In genomic region chr8:123786644-123787043, GRCm38 (mm10) we compare ENCODE assay signal across 17 mouse cellular contexts. TPM values are rescaled to one million over a fixed set of nuclear protein-coding genes. Genes with fewer than 3 reads are reported as not detected.
A peak's percentile ranks its signal among the peaks of the same experiment; 100 is the strongest.
DNase-seq lines count a peak whose midpoint lies in the region; ATAC-seq and TF ChIP-seq lines count a peak whose summit lies in the region.
"Had no signal": no experiment of that assay in that cellular context is flagged by ENCODE, and none has a peak within 500 bp of the region (broad histone marks: within the 10 kb centered on the region; RNA-seq: fewer than 3 reads in every experiment).

No protein-coding gene starts in this region.

- TF ChIP-seq RAD21 in MEL (IDR thresholded peaks at IDR 0.05; ENCODE audit: low read depth, low read length) = no peak

- H3K4me3 ChIP-seq in cerebellum, adult 2 months (replicated peaks; ENCODE audit: insufficient read depth, low read depth, low read length) = no peak overlapping the region
- H3K4me3 ChIP-seq in heart, adult 2 months = no peak overlapping the region
- peak overlapping the region; percentile 38 to 85; a peak in 3 of 4 replicates for H3K4me3 ChIP-seq in MEL (ENCODE audit: control insufficient read depth in 1 of 2, insufficient read depth in 1 of 2, low read depth in 2 of 2, low read length in 2 of 2)
- H3K4me3 ChIP-seq in midbrain, embryonic 13.5 days (replicated peaks) = no peak overlapping the region
- no peak overlapping the region for H3K4me3 ChIP-seq in kidney, adult 2 months (ENCODE audit: insufficient read depth, low read depth, low read length)
- H3K4me3 ChIP-seq: forebrain, embryonic 15.5 days; heart, embryonic 12.5 days had no signal

- H3K4me1 ChIP-seq in cerebellum, adult 2 months (ENCODE audit: control insufficient read depth, insufficient read depth, low read length) = peaks cover 42% of the 10 kb centered on the region
- H3K4me1 ChIP-seq in heart, adult 2 months (ENCODE audit: control insufficient read depth, insufficient read depth, low read length) = peaks cover 4% of the 10 kb centered on the region
- peaks cover 0 to 6% of the 10 kb centered on the region in 2 experiments; a peak in 1 of 4 replicates for H3K4me1 ChIP-seq in MEL (ENCODE audit: control insufficient read depth in 1 of 2, insufficient read depth in 2 of 2, low read length in 2 of 2)
- peaks cover 7% of the 10 kb centered on the region for H3K4me1 ChIP-seq in midbrain, embryonic 13.5 days (replicated peaks)
- no peaks in the 10 kb centered on the region for H3K4me1 ChIP-seq in kidney, adult 2 months (ENCODE audit: control insufficient read depth, insufficient read depth, low read length)

- no peak overlapping the region for H3K9ac ChIP-seq in heart, adult 2 months (ENCODE audit: low read depth, low read length)
- H3K9ac ChIP-seq in MEL (ENCODE audit: control insufficient read depth, low read depth, low read length, poor library complexity, severe bottlenecking) = peak overlapping the region; percentile 36
- no peak overlapping the region for H3K9ac ChIP-seq in midbrain, embryonic 13.5 days (replicated peaks)
- H3K9ac ChIP-seq: forebrain, embryonic 15.5 days; heart, embryonic 12.5 days; heart, embryonic 15.5 days; hindbrain, embryonic 14.5 days had no signal

- H3K4me2 ChIP-seq in midbrain, embryonic 13.5 days (replicated peaks) = no peak overlapping the region
- H3K4me2 ChIP-seq: forebrain, embryonic 15.5 days; hindbrain, embryonic 14.5 days had no signal

- 66% methylated on average over 6 of the region's 6 CpGs for WGBS in cerebellum, adult 2 months
- 68% methylated on average over 6 of the region's 6 CpGs for WGBS in heart, adult 2 months
- 74% methylated on average over 6 of the region's 6 CpGs for WGBS in midbrain, embryonic 13.5 days
- 88% methylated on average over 6 of the region's 6 CpGs for WGBS in kidney, adult 2 months

- intact Hi-C loops in heart, adult 2 months (cut with DNase I) = no loop called here
- intact Hi-C loops in heart, postnatal 25 days (cut with DNase I) = no loop called here

- no peak; the same call in 1 of the 2 replicates for TF ChIP-seq EP300 in heart, adult 2 months (IDR thresholded peaks at IDR 0.05; ENCODE audit: insufficient read depth, low read depth, low read length)
- TF ChIP-seq EP300 in MEL (IDR thresholded peaks at IDR 0.05; ENCODE audit: low read depth in 1 of 2, low read length in 2 of 2) = no peak

- H3K9me3 ChIP-seq in MEL (replicated peaks; ENCODE audit: insufficient read depth, low read length) = no peaks in the 10 kb centered on the region
- H3K9me3 ChIP-seq in midbrain, embryonic 13.5 days = no peaks in the 10 kb centered on the region
- H3K9me3 ChIP-seq: forebrain, embryonic 15.5 days; heart, embryonic 12.5 days; heart, embryonic 15.5 days had no signal

- no peaks in the 10 kb centered on the region for H3K79me2 ChIP-seq in heart, adult 2 months (replicated peaks; ENCODE audit: control insufficient read depth, insufficient read depth, low read length)
- H3K79me2 ChIP-seq in MEL (ENCODE audit: control insufficient read depth, insufficient read depth, low read length, poor library complexity) = peaks cover 2% of the 10 kb centered on the region; the same call in 1 of the 2 replicates

- no peak for TF ChIP-seq POLR2A in cerebellum, adult 2 months (IDR thresholded peaks at IDR 0.05; ENCODE audit: borderline replicate concordance, insufficient read depth, low read length)
- TF ChIP-seq POLR2A in heart, adult 2 months (IDR thresholded peaks at IDR 0.05; ENCODE audit: insufficient read depth, low read depth, low read length) = no peak
- TF ChIP-seq POLR2A in MEL (IDR thresholded peaks at IDR 0.05; ENCODE audit: control insufficient read depth in 1 of 2, insufficient read depth in 1 of 2, low read depth in 1 of 2, low read length in 2 of 2, poor library complexity in 1 of 2) = no peak
- TF ChIP-seq POLR2A in kidney, adult 2 months (IDR thresholded peaks at IDR 0.05; ENCODE audit: low read depth, low read length) = no peak

- no peak for TF ChIP-seq CTCF in cerebellum, adult 2 months (IDR thresholded peaks at IDR 0.05; ENCODE audit: borderline replicate concordance, insufficient read depth, low read depth, low read length)
- no peak for TF ChIP-seq CTCF in heart, adult 2 months (IDR thresholded peaks at IDR 0.05)
- TF ChIP-seq CTCF in MEL (IDR thresholded peaks at IDR 0.05 in 2 of 3, conservative IDR thresholded peaks at IDR 0.05 in 1 of 3; ENCODE audit: control insufficient read depth in 1 of 3, insufficient read depth in 1 of 3, low read depth in 2 of 3, low read length in 3 of 3, poor library complexity in 1 of 3, severe bottlenecking in 1 of 3) = no peak
- no peak for TF ChIP-seq CTCF in kidney, adult 2 months (conservative IDR thresholded peaks at IDR 0.05; ENCODE audit: insufficient read depth, insufficient read length, low read depth, low read length)

- ATAC-seq in cerebellum, adult (ENCODE audit: insufficient number of reproducible peaks, low FRiP score, low TSS enrichment) = no peak
- no peak for ATAC-seq in midbrain, embryonic 13.5 days
- ATAC-seq: forebrain, embryonic 15.5 days; Patski had no signal

- no peaks in the 10 kb centered on the region for H3K36me3 ChIP-seq in heart, adult 2 months (ENCODE audit: control insufficient read depth, insufficient read depth, low read length)
- H3K36me3 ChIP-seq in MEL (ENCODE audit: control insufficient read depth in 1 of 2, insufficient read depth in 2 of 2, low read length in 2 of 2) = peaks cover 0 to 3% of the 10 kb centered on the region in 2 experiments; a peak in 1 of 4 replicates
- no peaks in the 10 kb centered on the region for H3K36me3 ChIP-seq in midbrain, embryonic 13.5 days
- no peaks in the 10 kb centered on the region for H3K36me3 ChIP-seq in kidney, adult 2 months (ENCODE audit: control insufficient read depth, insufficient read depth, low read length)
- H3K36me3 ChIP-seq: forebrain, embryonic 15.5 days; heart, embryonic 12.5 days; heart, embryonic 15.5 days had no signal

- peak overlapping the region; percentile 86 for H3K27ac ChIP-seq in cerebellum, adult 2 months (ENCODE audit: insufficient read depth, low read length)
- H3K27ac ChIP-seq in heart, adult 2 months = peak overlapping the region; percentile 70
- peak overlapping the region; percentile 91; the same call in 1 of the 2 replicates for H3K27ac ChIP-seq in MEL (ENCODE audit: control insufficient read depth, low read depth, low read length)
- no peak overlapping the region for H3K27ac ChIP-seq in midbrain, embryonic 13.5 days
- no peak overlapping the region for H3K27ac ChIP-seq in kidney, adult 2 months (ENCODE audit: insufficient read depth, low read depth, low read length)
- H3K27ac ChIP-seq: forebrain, embryonic 15.5 days; heart, embryonic 15.5 days; hindbrain, embryonic 14.5 days; hindbrain, postnatal 0 days had no signal

- H3K27me3 ChIP-seq in cerebellum, adult 2 months (ENCODE audit: control insufficient read depth, insufficient read depth, low read length) = no peaks in the 10 kb centered on the region
- no peaks in the 10 kb centered on the region for H3K27me3 ChIP-seq in heart, adult 2 months (ENCODE audit: control insufficient read depth, insufficient read depth, low read length)
- no peaks in the 10 kb centered on the region for H3K27me3 ChIP-seq in MEL (ENCODE audit: control insufficient read depth in 1 of 2, insufficient read depth in 2 of 2, low read length in 2 of 2)
- 0 out of 2 replicates have a peak, but pooled peaks cover 3% of the 10 kb centered on the region for H3K27me3 ChIP-seq in midbrain, embryonic 13.5 days
- no peaks in the 10 kb centered on the region for H3K27me3 ChIP-seq in kidney, adult 2 months (replicated peaks; ENCODE audit: control insufficient read depth, insufficient read depth, low read length)
- H3K27me3 ChIP-seq: forebrain, embryonic 15.5 days; Patski had no signal

- peak in 1 of 2 experiments; percentile 32 for DNase-seq in cerebellum, adult 2 months
- DNase-seq in heart, adult 2 months = no peak
- no peak for DNase-seq in heart, postnatal 25 days (ENCODE audit: low spot score)
- DNase-seq in 416B (ENCODE audit: low read depth) (peak; percentile 51), MEL (ENCODE audit: low read depth, low spot score) (peak; percentile 72)
- DNase-seq in kidney, adult 2 months = no peak
- DNase-seq: adrenal gland, postnatal 36 days; gastrocnemius, postnatal 10 days; heart, postnatal 4 days had no signal

TF ChIP-seq in MEL, 35 proteins besides CTCF, POLR2A, EP300 and RAD21 (continues in another document):
- TF ChIP-seq ZKSCAN1 (IDR thresholded peaks at IDR 0.05; ENCODE audit: low read depth, low read length) (no peak), ZC3H11A (IDR thresholded peaks at IDR 0.05; ENCODE audit: low read depth, low read length) (no peak), NELFE (IDR thresholded peaks at IDR 0.05; ENCODE audit: low read depth, low read length) (0 out of 2 replicates have a peak, but pooled peaks have one; percentile 24), MXI1 (IDR thresholded peaks at IDR 0.05; ENCODE audit: low read depth, low read length) (no peak), TCF12 (IDR thresholded peaks at IDR 0.05; ENCODE audit: low read depth, low read length) (no peak), MAX (IDR thresholded peaks at IDR 0.05; ENCODE audit: low read length) (no peak), E2F4 (IDR thresholded peaks at IDR 0.05; ENCODE audit: borderline replicate concordance, low read depth, low read length) (no peak), GABPA (IDR thresholded peaks at IDR 0.05; ENCODE audit: low read depth, low read length) (no peak), POLR2AphosphoS2 (IDR thresholded peaks at IDR 0.05; ENCODE audit: low read length) (no peak), HCFC1 (IDR thresholded peaks at IDR 0.05; ENCODE audit: low read depth, low read length) (0 out of 2 replicates have a peak, but pooled peaks have one; percentile 21), ELF1 (IDR thresholded peaks at IDR 0.05; ENCODE audit: low read depth, low read length) (no peak), BHLHE40 (IDR thresholded peaks at IDR 0.05; ENCODE audit: borderline replicate concordance, low read depth, low read length) (no peak), SMC3 (IDR thresholded peaks at IDR 0.05; ENCODE audit: low read depth, low read length) (no peak), ZNF384 (IDR thresholded peaks at IDR 0.05; ENCODE audit: low read depth, low read length) (no peak), SIN3A (IDR thresholded peaks at IDR 0.05; ENCODE audit: low read length) (no peak), MEF2A (IDR thresholded peaks at IDR 0.05; ENCODE audit: extremely low read depth, insufficient replicate concordance, low read depth, low read length, poor library complexity, severe bottlenecking) (no peak)

RNA-seq across cellular contexts. Expression of gene Rab4a, which starts 19.1 kb away (rescaled TPM):
- polyA plus RNA-seq in cerebellum, adult 2 months (2012; rRNA removed) = 102 and 111 TPM in 2 replicates
- 1 to 10 TPM; 7.7 to 8.4 TPM for total RNA-seq in heart, adult 2 months (2021)
- polyA plus RNA-seq in heart, adult 2 months (2012; rRNA removed) = 10.6 and 12.7 TPM in 2 replicates
- 1 to 10 TPM; 8.2 to 8.7 TPM for total RNA-seq in heart, postnatal 25 days (2021)
- total RNA-seq in MEL (2012; rRNA removed) = 22.2 and 23.1 TPM in 2 replicates
- 10 to 100 TPM in 1 of 2 experiments, not detected in 1; 44.6 TPM for polyA plus RNA-seq in MEL (2012; ENCODE audit: insufficient read depth in 1 of 2, insufficient read length in 2 of 2, low read depth in 1 of 2, low replicate concordance in 2 of 2, missing spikeins in 1 of 2)
- polyA plus RNA-seq in midbrain, embryonic 13.5 days (2015; fragmentation: Nextera tagmentation; extraction: Ambion mirVana) = 64.0 and 65.7 TPM in 2 replicates
- 38.8 and 42.7 TPM in 2 replicates for polyA plus RNA-seq in kidney, adult 2 months (2012; rRNA removed)

Comparison
In these comparisons a context has a peak if more than half of its experiments do, and no peak if none do; other contexts are left out.
1. DNase-seq: peak in 416B (single experiment) and MEL (single experiment); none in heart, adult 2 months (0 of 2), heart, postnatal 25 days (single experiment) and kidney, adult 2 months (single experiment).
2. H3K27ac ChIP-seq: peak in cerebellum, adult 2 months (single experiment), heart, adult 2 months (single experiment) and MEL (single experiment); none in midbrain, embryonic 13.5 days (single experiment) and kidney, adult 2 months (single experiment).
3. H3K4me3 ChIP-seq: peak in MEL (2 of 2); none in cerebellum, adult 2 months (single experiment), heart, adult 2 months (single experiment), midbrain, embryonic 13.5 days (single experiment) and kidney, adult 2 months (single experiment).